Mouse (Mus musculus): Measurements from ENCODE around the gene Lrfn1.
"Not testable (repeated sequence)": the region's sequence is repeated elsewhere in the genome, so short reads cannot be mapped to it uniquely, and the experiment has no call there.

Gene Lrfn1

DNA sequence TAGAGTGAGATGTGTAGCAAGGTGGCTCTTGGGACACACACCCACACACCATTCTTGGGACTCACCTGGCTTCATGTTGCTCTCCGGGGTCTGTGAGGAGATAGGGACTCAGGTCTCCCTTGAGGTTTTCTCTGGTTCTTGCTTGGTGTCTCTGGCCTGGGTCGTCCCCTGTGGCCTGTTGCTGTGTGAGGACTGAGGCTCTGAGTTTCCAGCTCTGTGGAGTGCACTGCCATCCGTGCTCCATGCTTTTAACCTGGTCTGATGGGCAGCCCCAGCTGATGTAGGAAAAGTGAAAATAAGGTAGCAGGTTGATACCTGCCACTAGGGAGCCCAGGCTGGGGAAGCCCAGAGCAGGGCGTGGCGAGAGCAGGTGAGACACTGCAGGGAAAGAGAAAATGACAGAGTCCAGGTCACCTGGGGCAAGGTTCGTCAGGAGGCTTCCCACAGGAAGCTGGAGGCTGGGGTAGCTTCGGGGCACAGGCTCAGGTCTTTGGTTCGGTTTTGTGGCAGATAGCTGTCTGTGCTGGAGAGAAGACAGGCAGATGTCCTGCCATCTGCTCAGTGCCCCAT lies 58.7 kb downstream of the Lrfn1 start, which contains the start of gene Ifnl2:
Gene Ifnl2, minus strand, starts transcription at position 51 of the 570 bp plus-strand sequence.
- not testable (repeated sequence) for DNase-seq (ENCODE audit: low spot score in 2 of 2)

DNA sequence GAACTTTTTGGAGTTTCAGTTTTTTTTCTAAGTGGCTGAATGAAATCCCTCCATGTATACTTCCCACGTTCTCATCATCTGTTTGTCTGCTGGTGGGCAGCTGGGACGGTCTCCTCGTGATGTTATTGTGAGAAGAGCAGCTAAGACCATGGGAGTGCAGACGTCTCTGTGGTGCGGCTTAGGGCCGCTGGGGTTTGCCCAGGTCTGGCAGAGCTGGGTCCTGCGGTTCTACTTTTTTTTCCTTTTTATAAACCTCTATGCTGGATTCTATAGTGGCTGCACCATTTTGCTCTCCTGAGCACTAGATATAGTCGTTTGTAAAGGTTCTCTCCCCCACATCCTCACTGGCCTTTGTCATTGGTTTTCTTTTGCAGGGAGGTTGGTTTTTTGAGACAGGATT lies 59.7 kb downstream of the Lrfn1 start:
- no peak for DNase-seq (ENCODE audit: low spot score in 2 of 2)

All from urinary bladder, postnatal 36 days (tissue).